Mouse (Mus musculus): ENCODE results near the gene Olfr160. TPM values are rescaled to one million over a fixed set of nuclear protein-coding genes. Genes with fewer than 3 reads are reported as not detected.

Gene Olfr160
- polyA plus RNA-seq, 1 experiment from 2014 or later: not detected

DNA sequence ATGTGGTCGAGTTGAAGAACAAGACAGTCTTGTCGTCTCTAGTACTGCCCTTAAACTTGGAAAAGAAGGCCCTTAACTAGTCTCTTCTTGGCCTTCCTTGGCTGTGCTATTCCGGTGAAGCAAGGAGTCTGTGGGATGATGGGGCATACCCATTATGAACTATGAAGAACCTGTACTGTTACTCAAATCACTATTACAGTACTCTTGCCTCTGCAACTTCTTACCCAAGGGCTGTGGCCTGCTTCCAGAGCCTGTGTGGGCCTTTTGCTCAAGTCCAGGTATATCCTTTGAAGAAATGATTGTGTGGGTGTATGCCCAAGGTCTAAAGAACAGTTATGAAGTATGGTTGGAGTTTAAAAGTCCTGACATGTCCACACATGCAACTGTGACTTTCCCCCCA lies 45.8 kb downstream of the Olfr160 start:
- Histone ChIP-seq H3K4me1 (no peaks in the 10 kb centered on the region), H3K27me3 (ENCODE audit: low read depth, poor library complexity, severe bottlenecking) (no peaks in the 10 kb centered on the region), H3K36me3 (no peaks in the 10 kb centered on the region), H3K4me3 (no peak overlapping the region), H3K27ac (replicated peaks) (no peak overlapping the region), H3K9me3 (replicated peaks) (no peaks in the 10 kb centered on the region)
- DNase-seq (ENCODE audit: low spot score): no peak
- WGBS: 88% methylated on average over 3 of the region's 3 CpGs

DNA sequence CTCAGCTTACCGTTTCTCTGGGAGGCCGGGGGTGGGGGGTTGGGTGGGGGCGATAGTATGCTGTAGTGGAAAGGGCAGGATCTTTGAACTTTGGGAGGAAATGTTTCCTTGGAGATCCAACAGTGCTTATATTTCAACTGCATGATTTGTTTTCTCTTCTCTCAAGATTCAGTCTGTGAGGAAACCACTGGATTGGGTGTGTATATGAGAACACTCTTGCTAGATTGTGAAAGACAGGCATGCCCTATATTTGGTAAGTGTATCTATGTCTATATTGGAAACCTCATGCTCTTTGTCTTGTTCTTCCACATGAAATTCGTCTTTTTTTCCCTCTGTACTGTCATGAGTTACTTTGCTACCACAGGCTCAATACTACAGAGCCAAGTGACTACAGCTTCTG lies 46.4 kb downstream of the Olfr160 start:
- H3K9me3 ChIP-seq (replicated peaks): no peaks in the 10 kb centered on the region
- no peaks in the 10 kb centered on the region for H3K4me1 ChIP-seq
- H3K27ac ChIP-seq (replicated peaks): no peak overlapping the region
- WGBS: 75% methylated on average over 4 of the region's 4 CpGs
- H3K4me3 ChIP-seq: no peak overlapping the region
- no peaks in the 10 kb centered on the region for H3K36me3 ChIP-seq
- no peaks in the 10 kb centered on the region for H3K27me3 ChIP-seq (ENCODE audit: low read depth, poor library complexity, severe bottlenecking)
- no peak for DNase-seq (ENCODE audit: low spot score)

DNA sequence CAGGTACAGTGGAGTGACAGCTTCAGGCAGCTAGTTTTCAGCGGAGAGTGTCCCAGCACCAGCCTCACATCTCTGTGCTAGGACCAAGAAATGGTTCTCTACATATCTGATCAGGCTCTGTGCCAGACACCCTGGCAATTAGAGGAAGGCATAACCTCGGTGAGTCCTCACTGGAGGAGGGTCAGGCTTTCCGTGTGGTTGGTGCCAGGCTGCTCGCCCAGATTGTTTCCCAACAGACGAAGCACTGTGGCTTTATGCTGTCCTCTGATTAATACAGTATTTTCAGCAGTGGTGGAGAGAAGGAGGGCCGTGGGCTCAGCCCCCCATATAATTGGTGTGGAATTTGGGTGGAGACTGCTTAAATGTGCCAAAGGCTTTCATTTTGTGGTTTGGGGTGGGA lies 46.9 kb downstream of the Olfr160 start, which contains the start of gene Panx3:
Gene Panx3 (minus strand): TSS at position 121 of the 400 bp plus-strand sequence.
- whole genome bisulfite sequencing: 79% methylated on average over 6 of the region's 6 CpGs
- no peak for DNase-seq (ENCODE audit: low spot score)
- Histone ChIP-seq H3K27me3 (ENCODE audit: low read depth, poor library complexity, severe bottlenecking) (no peaks in the 10 kb centered on the region), H3K4me3 (no peak within 1 kb of the TSS), H3K36me3 (no peaks in the 10 kb centered on the region), H3K27ac (replicated peaks) (no peak within 1 kb of the TSS), H3K4me1 (no peaks in the 10 kb centered on the region), H3K9me3 (replicated peaks) (no peaks in the 10 kb centered on the region)

DNA sequence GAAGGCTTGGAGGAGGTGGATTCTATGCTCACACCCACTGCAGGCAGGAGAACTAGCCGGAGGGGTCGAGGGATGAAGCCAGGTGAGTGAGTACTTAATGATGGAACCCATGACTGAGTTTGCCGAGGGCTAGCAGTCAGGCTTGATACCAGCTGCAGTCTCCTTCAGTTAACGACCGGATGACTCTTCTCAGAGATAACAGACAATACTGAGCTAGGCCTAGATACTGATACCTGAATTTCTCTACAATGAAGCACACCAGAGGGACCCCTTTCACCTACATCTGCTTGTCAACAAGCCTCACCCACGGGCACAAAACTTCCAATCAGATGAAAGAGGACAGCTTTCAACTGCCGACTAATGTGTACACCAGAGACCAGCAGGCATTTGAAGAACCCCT lies 50.0 kb downstream of the Olfr160 start:
- no peaks in the 10 kb centered on the region for H3K9me3 ChIP-seq (replicated peaks)
- H3K36me3 ChIP-seq: no peaks in the 10 kb centered on the region
- no peak for DNase-seq (ENCODE audit: low spot score)
- H3K4me3 ChIP-seq: no peak overlapping the region
- H3K4me1 ChIP-seq: no peaks in the 10 kb centered on the region
- WGBS: 81% methylated on average over 7 of the region's 7 CpGs
- no peaks in the 10 kb centered on the region for H3K27me3 ChIP-seq (ENCODE audit: low read depth, poor library complexity, severe bottlenecking)
- H3K27ac ChIP-seq (replicated peaks): no peak overlapping the region

DNA sequence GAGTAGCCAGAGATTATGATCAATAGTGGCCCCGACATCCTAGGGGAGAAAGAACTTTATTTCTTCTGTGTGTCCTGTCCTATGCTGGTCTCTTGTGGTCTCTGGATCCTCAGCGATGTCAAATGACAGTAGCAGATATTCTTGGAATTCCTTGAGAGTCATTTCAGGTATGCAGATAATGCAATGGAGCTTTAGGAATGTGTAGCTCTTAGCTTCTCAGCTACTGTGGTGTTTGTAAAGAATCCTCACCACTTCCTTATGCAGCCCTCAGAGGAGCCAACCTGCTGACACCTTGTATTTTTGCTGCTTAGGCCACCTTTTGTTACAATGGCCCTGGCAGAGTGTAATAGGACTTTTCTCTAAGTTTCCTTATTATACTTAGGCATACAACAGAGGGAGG lies 51.4 kb downstream of the Olfr160 start:
- H3K36me3 ChIP-seq: no peaks in the 10 kb centered on the region
- no peak overlapping the region for H3K4me3 ChIP-seq
- H3K4me1 ChIP-seq: no peaks in the 10 kb centered on the region
- H3K27me3 ChIP-seq (ENCODE audit: low read depth, poor library complexity, severe bottlenecking): no peaks in the 10 kb centered on the region
- no peaks in the 10 kb centered on the region for H3K9me3 ChIP-seq (replicated peaks)
- H3K27ac ChIP-seq (replicated peaks): no peak overlapping the region
- 77% methylated on average over 2 of the region's 2 CpGs for WGBS
- DNase-seq (ENCODE audit: low spot score): no peak

DNA sequence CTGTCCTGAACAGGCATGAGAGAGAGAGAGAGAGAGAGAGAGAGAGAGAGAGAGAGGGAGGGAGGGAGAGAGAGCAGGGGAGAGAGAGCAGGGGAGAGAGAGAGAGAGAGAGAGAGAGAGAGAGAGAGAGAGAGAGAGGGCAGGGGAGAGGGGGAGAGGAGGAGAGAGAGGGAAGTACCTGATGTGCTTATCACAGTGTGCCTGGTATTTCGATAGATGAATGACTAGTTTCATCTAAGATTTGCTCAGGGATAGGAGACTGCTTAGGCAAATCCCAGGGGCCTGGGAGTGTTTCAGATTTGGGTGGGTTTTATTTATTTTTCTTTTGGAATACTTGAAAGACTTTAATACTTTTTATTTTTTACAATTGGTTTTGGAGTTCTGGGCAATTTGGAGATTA lies 52.8 kb downstream of the Olfr160 start:
- WGBS: 65% methylated on average over 1 of the region's 1 CpGs
- H3K9me3 ChIP-seq (replicated peaks): no peaks in the 10 kb centered on the region
- no peak for DNase-seq (ENCODE audit: low spot score)

DNA sequence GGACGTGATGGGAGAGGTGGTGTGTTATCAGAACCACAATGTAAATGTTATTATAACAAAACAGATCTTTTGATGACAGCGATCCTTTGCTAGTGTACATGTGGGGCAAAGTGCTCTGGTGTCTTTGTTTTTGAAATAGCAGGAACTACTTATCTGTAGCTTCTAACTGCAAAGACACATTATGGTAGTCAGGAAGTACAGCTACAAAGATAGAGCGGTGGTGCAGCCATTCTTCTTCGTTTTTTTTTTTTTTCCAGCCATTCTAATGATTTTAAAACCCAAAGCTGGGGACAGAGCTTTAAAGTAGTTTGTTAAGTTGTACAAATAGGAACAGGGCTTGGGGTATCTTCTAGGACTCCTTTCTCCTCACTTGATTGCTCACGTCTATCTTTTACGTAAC lies 56.6 kb downstream of the Olfr160 start:
- Histone ChIP-seq H3K27ac (replicated peaks) (no peak overlapping the region), H3K9me3 (replicated peaks) (no peaks in the 10 kb centered on the region), H3K4me3 (no peak overlapping the region), H3K4me1 (peaks cover 20% of the 10 kb centered on the region), H3K36me3 (peaks cover 6% of the 10 kb centered on the region), H3K27me3 (ENCODE audit: low read depth, poor library complexity, severe bottlenecking) (no peaks in the 10 kb centered on the region)
- 89% methylated on average over 6 of the region's 6 CpGs for WGBS
- no peak for DNase-seq (ENCODE audit: low spot score)

More for the DNA sequence above, 52.8 kb downstream of the Olfr160 start:
- H3K27ac ChIP-seq (replicated peaks): no peak overlapping the region
- no peaks in the 10 kb centered on the region for H3K36me3 ChIP-seq
- no peak overlapping the region for H3K4me3 ChIP-seq
- no peaks in the 10 kb centered on the region for H3K4me1 ChIP-seq
- no peaks in the 10 kb centered on the region for H3K27me3 ChIP-seq (ENCODE audit: low read depth, poor library complexity, severe bottlenecking)

Other genes starting within 250 kb of the Olfr160 start
- gene Msantd2, start 226.9 kb downstream of the Olfr160 start, polyA plus RNA-seq (2016; fragmentation: Nextera tagmentation; extraction: Ambion mirVana): 33.0 and 33.6 TPM in 2 replicates
- gene Esam, start 188.2 kb downstream of the Olfr160 start, polyA plus RNA-seq (2016; fragmentation: Nextera tagmentation; extraction: Ambion mirVana): 28.6 and 31.5 TPM in 2 replicates
- gene Vsig2, start 177.0 kb downstream of the Olfr160 start, polyA plus RNA-seq (2016; fragmentation: Nextera tagmentation; extraction: Ambion mirVana): 0.39 and 0.66 TPM in 2 replicates
- gene Nrgn, start 163.3 kb downstream of the Olfr160 start, polyA plus RNA-seq (2016; fragmentation: Nextera tagmentation; extraction: Ambion mirVana): 1.1 and 1.3 TPM in 2 replicates
- 6.5 and 7.0 TPM in 2 replicates for gene Siae, start 160.6 kb downstream of the Olfr160 start, polyA plus RNA-seq (2016; fragmentation: Nextera tagmentation; extraction: Ambion mirVana)
- 13.5 and 13.9 TPM in 2 replicates for gene Spa17, start 102.5 kb downstream of the Olfr160 start, polyA plus RNA-seq (2016; fragmentation: Nextera tagmentation; extraction: Ambion mirVana)
- gene Tbrg1, start 58.9 kb downstream of the Olfr160 start, polyA plus RNA-seq (2016; fragmentation: Nextera tagmentation; extraction: Ambion mirVana): 133 and 142 TPM in 2 replicates
- 0.17 and 0.22 TPM in 2 replicates for gene Panx3, start 47.0 kb downstream of the Olfr160 start, polyA plus RNA-seq (2016; fragmentation: Nextera tagmentation; extraction: Ambion mirVana)
- gene Olfr874, start 28.9 kb upstream of the Olfr160 start, polyA plus RNA-seq (2016; fragmentation: Nextera tagmentation; extraction: Ambion mirVana): not detected in 2 replicates
- not detected in 2 replicates for gene Olfr875, start 55.6 kb upstream of the Olfr160 start, polyA plus RNA-seq (2016; fragmentation: Nextera tagmentation; extraction: Ambion mirVana)
- gene Olfr876, start 86.8 kb upstream of the Olfr160 start, polyA plus RNA-seq (2016; fragmentation: Nextera tagmentation; extraction: Ambion mirVana): not detected in 2 replicates
- gene Olfr877, start 138.0 kb upstream of the Olfr160 start, polyA plus RNA-seq (2016; fragmentation: Nextera tagmentation; extraction: Ambion mirVana): not detected in 2 replicates
- gene Olfr145, start 180.5 kb upstream of the Olfr160 start, polyA plus RNA-seq (2016; fragmentation: Nextera tagmentation; extraction: Ambion mirVana): not detected in 2 replicates
- gene Olfr878, start 201.6 kb upstream of the Olfr160 start, polyA plus RNA-seq (2016; fragmentation: Nextera tagmentation; extraction: Ambion mirVana): not detected in 2 replicates

Data from midbrain, embryonic 10.5 days (tissue).